Mouse (Mus musculus): ENCODE results near the gene Rrp12.

- TF ChIP-seq GATA1 (IDR thresholded peaks at IDR 0.05; ENCODE audit: borderline replicate concordance, low read length) (no peak), FLI1 (IDR thresholded peaks at IDR 0.05; ENCODE audit: low read length) (no peak)
These were observed 79.1 kb downstream of the Rrp12 start for GRCm38 (mm10) chr19:41816915-41817314.

Data from megakaryocyte, embryonic 14.5 days (primary cell).